ENCODE assay signal across 13 mouse cellular contexts in the genomic region with DNA sequence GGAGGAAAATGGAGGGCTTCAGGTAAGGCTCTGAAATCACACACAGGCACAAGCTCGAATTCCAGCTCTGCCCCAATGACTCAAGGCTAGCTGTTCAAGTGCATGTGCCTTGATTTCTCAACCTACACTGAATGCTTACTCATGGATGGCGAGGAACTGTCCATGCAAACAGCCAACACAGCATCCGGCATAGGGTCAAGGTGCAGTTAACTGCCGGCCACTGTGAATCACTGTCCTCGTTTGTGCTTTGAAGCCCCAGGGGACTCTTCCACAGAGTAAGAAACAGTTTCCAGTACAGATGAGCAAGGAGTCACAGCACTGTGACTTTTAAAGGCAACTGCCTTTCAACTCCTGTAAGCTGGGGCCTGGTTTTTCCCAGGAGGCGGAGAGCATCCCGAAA. TPM values are rescaled to one million over a fixed set of nuclear protein-coding genes. Genes with fewer than 3 reads are reported as not detected.
A peak's percentile ranks its signal among the peaks of the same experiment; 100 is the strongest.
DNase-seq lines count a peak whose midpoint lies in the region; ATAC-seq lines count a peak whose summit lies in the region.
"Had no signal": no experiment of that assay in that cellular context is flagged by ENCODE, and none has a peak within 500 bp of the region (broad histone marks: within the 10 kb centered on the region; RNA-seq: fewer than 3 reads in every experiment).

No protein-coding gene starts in this region.

- no peak for DNase-seq in heart, embryonic 10.5 days (ENCODE audit: low spot score)
- no peak for DNase-seq in heart, adult 8-10 months (ENCODE audit: low spot score)
- peak; percentile 55 for DNase-seq in adipocyte (ENCODE audit: low spot score)
- peak; percentile 53 to 70 for DNase-seq in kidney, adult 8-10 months
- DNase-seq in gastrocnemius, postnatal 14 days, result no peak
- no peak for DNase-seq in right cerebral cortex, postnatal 36 days (ENCODE audit: low spot score in 2 of 2)
- DNase-seq in ovary, postnatal 36 days (ENCODE audit: low spot score), result no peak
- DNase-seq: cerebellum, postnatal 14 days; lung, postnatal 36 days had no signal

- ATAC-seq in liver, embryonic 12.5 days, result peak; percentile 59
- ATAC-seq: midbrain, embryonic 13.5 days had no signal

- no peaks in the 10 kb centered on the region for H3K9me3 ChIP-seq in heart, embryonic 10.5 days
- H3K9me3 ChIP-seq in liver, embryonic 12.5 days (replicated peaks), result no peaks in the 10 kb centered on the region
- H3K9me3 ChIP-seq: limb, embryonic 10.5 days; midbrain, embryonic 13.5 days had no signal

- H3K36me3 ChIP-seq in heart, embryonic 10.5 days, result peaks cover 27% of the 10 kb centered on the region
- peaks cover 70% of the 10 kb centered on the region for H3K36me3 ChIP-seq in liver, embryonic 12.5 days

- WGBS in heart, embryonic 10.5 days, result 70% methylated on average over 7 of the region's 7 CpGs
- 73% methylated on average over 7 of the region's 7 CpGs for WGBS in liver, embryonic 12.5 days (ENCODE audit: insufficient replicate concordance)

- intact Hi-C loops in gastrocnemius, postnatal 14 days (cut with DNase I; ENCODE audit: low total_unique reads), result no loop called here

- 0 out of 2 replicates have a peak overlapping the region, but pooled peaks have one; percentile 30 for H3K27ac ChIP-seq in heart, embryonic 10.5 days
- peak overlapping the region; percentile 12; the same call in 1 of the 2 replicates for H3K27ac ChIP-seq in liver, embryonic 12.5 days
- H3K27ac ChIP-seq: layer of hippocampus, adult 2 months; limb, embryonic 10.5 days; midbrain, embryonic 13.5 days had no signal

- peaks cover 45% of the 10 kb centered on the region for H3K4me1 ChIP-seq in heart, embryonic 10.5 days
- H3K4me1 ChIP-seq in liver, embryonic 12.5 days, result peaks cover 10% of the 10 kb centered on the region

- no peak overlapping the region for H3K4me2 ChIP-seq in liver, embryonic 12.5 days
- H3K4me2 ChIP-seq: midbrain, embryonic 13.5 days had no signal

- no peak overlapping the region for H3K4me3 ChIP-seq in heart, embryonic 10.5 days
- no peak overlapping the region for H3K4me3 ChIP-seq in liver, embryonic 12.5 days
- H3K4me3 ChIP-seq: layer of hippocampus, adult 2 months; limb, embryonic 10.5 days; midbrain, embryonic 13.5 days had no signal

- no peaks in the 10 kb centered on the region for H3K27me3 ChIP-seq in heart, embryonic 10.5 days (ENCODE audit: insufficient read depth, poor library complexity, severe bottlenecking)
- H3K27me3 ChIP-seq in liver, embryonic 12.5 days (replicated peaks), result no peaks in the 10 kb centered on the region
- H3K27me3 ChIP-seq: midbrain, embryonic 13.5 days had no signal

- H3K9ac ChIP-seq in liver, embryonic 12.5 days, result no peak overlapping the region

RNA-seq across cellular contexts. Expression of a gene that starts 36.1 kb away (rescaled TPM):
- polyA plus RNA-seq in heart, embryonic 10.5 days (2016; fragmentation: Nextera tagmentation; extraction: Ambion mirVana), result 53.2 and 54.4 TPM in 2 replicates
- 10 to 100 TPM; 18.5 to 21.8 (median 19.5) TPM for total RNA-seq in heart, adult 8-10 months (2022)
- polyA plus RNA-seq in liver, embryonic 12.5 days (2016; fragmentation: Nextera tagmentation; extraction: Ambion mirVana), result 9.5 and 10.3 TPM in 2 replicates
- 10 to 100 TPM; 15.5 to 17.4 TPM for total RNA-seq in gastrocnemius, postnatal 14 days (2021)

Comparison
In these comparisons a context has a peak if more than half of its experiments do, and no peak if none do; other contexts are left out.
1. DNase-seq: peak in adipocyte (single experiment) and kidney, adult 8-10 months (2 of 2); none in heart, embryonic 10.5 days (single experiment), heart, adult 8-10 months (single experiment), gastrocnemius, postnatal 14 days (single experiment), right cerebral cortex, postnatal 36 days (0 of 2) and ovary, postnatal 36 days (single experiment).